Mouse (Mus musculus) embryonic fibroblast, embryonic 13.5 days (primary cell): ENCODE measurements around the gene Ddx28.

ENCODE experiments used
- CTCF ChIP-seq: IDR thresholded peaks from 2 replicates; pipeline ENCODE4 v1.5.1; 2011; ENCODE audit warnings: mild to moderate bottlenecking, control low read depth, low read length, moderate library complexity, borderline replicate concordance; ENCODE audit not compliant: insufficient read depth
- POLR2A ChIP-seq: IDR thresholded peaks from 2 replicates; pipeline ENCODE4 v1.6.1; 2011; ENCODE audit warnings: low read depth, mild to moderate bottlenecking, control low read depth, low read length, moderate library complexity

GRCm38 (mm10) chr8:106011643-106011986 lies at the start of gene Ddx28:
- no peak for TF ChIP-seq CTCF
- no peak for TF ChIP-seq POLR2A
